Mouse (Mus musculus) kidney, embryonic 16.5 days (tissue): ENCODE measurements at regions not wholly inside any gene's neighbourhood (a gene's known extent, or its start where the extent isn't known, plus 50 kb on each side); places are given as distances from the start of the nearest gene placed in this dataset.

Source experiments
- ATAC-seq: fragments of 200-750 bp; cut with Nextera tagmentation; 2 replicates; pipeline ENCODE4 v1.8.0; 2017; ENCODE audit warnings: moderate TSS enrichment; ENCODE audit not compliant: low FRiP score, low TSS enrichment
- H3K27ac ChIP-seq: fragments of 300-500 bp; sonication (generic); 2 replicates; pipeline ENCODE4 v1.5.1; 2014; ENCODE audit warnings: low read length
- H3K27me3 ChIP-seq: fragments of 300-500 bp; sonication (generic); 2 replicates; pipeline ENCODE4 v1.6.1; 2014; ENCODE audit warnings: low read length, control low read depth, mixed read lengths; ENCODE audit not compliant: insufficient read depth
- H3K36me3 ChIP-seq: fragments of 300-500 bp; sonication (generic); 2 replicates; pipeline ENCODE4 v1.6.1; 2014; ENCODE audit warnings: low read length, control low read depth, mixed read lengths; ENCODE audit not compliant: insufficient read depth
- H3K4me1 ChIP-seq: fragments of 300-500 bp; sonication (generic); 2 replicates; pipeline ENCODE4 v1.6.1; 2014; ENCODE audit warnings: low read length, control low read depth, mixed read lengths; ENCODE audit not compliant: insufficient read depth
- H3K4me2 ChIP-seq: fragments of 300-500 bp; sonication (generic); replicated peaks from 2 replicates; pipeline ENCODE4 v1.6.1; 2014; ENCODE audit warnings: low read depth, low read length
- H3K4me3 ChIP-seq: fragments of 300-500 bp; sonication (generic); 2 replicates; pipeline ENCODE4 v1.5.1; 2014; ENCODE audit warnings: mild to moderate bottlenecking, low read length
- H3K9ac ChIP-seq: fragments of 300-500 bp; sonication (generic); replicated peaks from 2 replicates; pipeline ENCODE4 v1.6.1; 2014; ENCODE audit warnings: low read length
- H3K9me3 ChIP-seq: fragments of 300-500 bp; sonication (generic); 2 replicates; pipeline ENCODE4 v1.6.1; 2016; ENCODE audit warnings: low read length, control low read depth
- WGBS: fragments of 180-500 bp; shearing (Covaris S2); extraction: QIAGEN DNeasy Blood & Tissue Kit; methylation state at CpG from one replicate; pipeline ENCODE4 v1.1.7; 2014; 5-methylcytosine and 5-hydroxymethylcytosine counted together

DNA sequence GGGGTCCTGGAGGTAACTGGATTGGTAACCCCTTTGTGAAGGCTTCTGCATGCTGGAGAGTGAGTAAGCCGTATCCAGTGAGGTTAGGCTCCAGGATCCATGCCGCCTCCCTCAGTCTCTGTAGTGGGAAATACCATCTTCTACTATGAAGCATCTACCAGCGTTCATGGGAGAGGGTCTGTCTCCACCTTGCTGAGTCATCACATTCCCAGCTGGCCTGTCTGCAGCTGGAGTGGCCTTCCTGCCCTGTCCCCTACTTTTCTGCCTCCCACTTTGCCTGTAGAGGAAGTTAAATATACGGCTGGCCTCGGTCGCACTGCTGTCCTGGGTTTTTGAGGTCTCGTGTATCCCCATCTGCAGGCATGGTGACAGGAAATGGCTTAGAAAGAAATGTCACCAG is 78.0 kb upstream of the Sec14l1 start:
- Histone ChIP-seq H3K9ac (no peak overlapping the region), H3K27ac (no peak overlapping the region), H3K4me3 (no peak overlapping the region), H3K27me3 (no peaks in the 10 kb centered on the region), H3K4me2 (no peak overlapping the region), H3K36me3 (no peaks in the 10 kb centered on the region), H3K9me3 (peaks cover 4% of the 10 kb centered on the region; the same call in 1 of the 2 replicates), H3K4me1 (peaks cover 26% of the 10 kb centered on the region)
- no peak for ATAC-seq
- WGBS, result 34% methylated on average over 7 of the region's 7 CpGs

DNA sequence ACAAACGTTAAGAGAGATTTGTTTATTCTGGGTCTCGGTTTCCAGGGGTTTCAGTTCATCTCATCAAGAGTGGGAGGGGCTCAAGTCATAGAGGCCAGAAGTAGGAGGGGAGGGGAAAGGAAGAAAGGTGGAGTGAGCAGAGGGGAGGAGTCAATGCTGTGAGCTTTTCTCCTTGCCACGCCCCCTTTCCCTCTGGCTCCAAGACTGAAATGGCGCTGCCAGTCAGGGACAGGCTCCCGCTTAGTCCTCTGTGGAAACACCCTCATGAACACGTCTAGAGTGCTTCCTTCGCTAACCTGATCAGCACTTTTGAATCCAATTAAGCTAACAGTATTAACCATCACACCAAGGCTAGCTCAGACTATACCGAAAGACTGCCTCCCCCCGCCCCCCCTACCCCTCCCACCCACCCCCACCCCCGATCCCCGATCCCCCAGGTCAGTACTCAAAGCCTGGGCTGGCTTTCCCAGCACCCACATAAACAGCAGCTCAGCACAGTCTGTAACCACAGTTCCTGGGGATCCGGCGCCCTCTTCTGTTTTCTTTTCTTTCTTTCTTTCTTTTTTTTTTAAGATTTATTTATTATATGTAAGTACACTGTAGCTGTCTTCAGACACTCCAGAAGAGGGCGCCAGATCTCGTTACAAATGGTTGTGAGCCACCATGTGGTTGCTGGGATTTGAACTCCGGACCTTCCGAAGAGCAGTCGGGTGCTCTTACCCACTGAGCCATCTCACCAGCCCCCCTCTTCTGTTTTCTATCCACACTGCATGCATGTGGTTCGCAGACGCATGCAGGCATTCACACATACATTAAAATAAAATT is 76.5 kb upstream of the Sec14l1 start:
- Histone ChIP-seq H3K4me1 (peaks cover 31% of the 10 kb centered on the region), H3K36me3 (no peaks in the 10 kb centered on the region), H3K27me3 (no peaks in the 10 kb centered on the region), H3K9ac (no peak overlapping the region), H3K27ac (no peak overlapping the region), H3K4me3 (no peak overlapping the region), H3K4me2 (0 out of 2 replicates have a peak overlapping the region, but pooled peaks have one; percentile 4), H3K9me3 (peaks cover 4% of the 10 kb centered on the region; the same call in 1 of the 2 replicates)
- no peak for ATAC-seq
- WGBS, result 50% methylated on average over 20 of the region's 20 CpGs

DNA sequence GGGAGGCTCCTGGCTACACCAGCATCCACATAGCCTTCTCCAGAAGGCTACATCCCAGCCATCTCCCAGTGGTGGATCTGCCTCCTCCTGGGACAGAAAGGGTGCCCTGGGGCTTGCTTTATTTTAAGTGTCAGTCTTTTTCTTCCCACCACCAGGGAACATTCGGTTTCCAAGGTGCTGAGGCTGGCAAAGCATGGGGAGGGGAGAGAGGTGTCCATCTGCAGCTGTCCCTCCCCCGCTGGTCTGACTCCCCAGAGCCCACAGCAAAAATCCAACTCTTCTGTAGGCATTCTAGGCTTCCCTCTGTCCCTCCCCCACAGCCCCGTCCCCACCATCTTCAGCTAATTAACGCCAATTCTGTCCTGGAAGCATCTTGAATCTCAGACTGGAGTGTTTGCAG is 74.1 kb upstream of the Sec14l1 start:
- no peak overlapping the region for H3K4me2 ChIP-seq
- no peak for ATAC-seq
- H3K4me1 ChIP-seq, result peaks cover 24% of the 10 kb centered on the region
- H3K27me3 ChIP-seq, result no peaks in the 10 kb centered on the region
- 15% methylated on average over 4 of the region's 4 CpGs for WGBS
- no peak overlapping the region for H3K4me3 ChIP-seq
- no peak overlapping the region for H3K27ac ChIP-seq
- no peaks in the 10 kb centered on the region for H3K36me3 ChIP-seq
- H3K9ac ChIP-seq, result no peak overlapping the region
- H3K9me3 ChIP-seq, result peaks cover 4% of the 10 kb centered on the region; the same call in 1 of the 2 replicates

DNA sequence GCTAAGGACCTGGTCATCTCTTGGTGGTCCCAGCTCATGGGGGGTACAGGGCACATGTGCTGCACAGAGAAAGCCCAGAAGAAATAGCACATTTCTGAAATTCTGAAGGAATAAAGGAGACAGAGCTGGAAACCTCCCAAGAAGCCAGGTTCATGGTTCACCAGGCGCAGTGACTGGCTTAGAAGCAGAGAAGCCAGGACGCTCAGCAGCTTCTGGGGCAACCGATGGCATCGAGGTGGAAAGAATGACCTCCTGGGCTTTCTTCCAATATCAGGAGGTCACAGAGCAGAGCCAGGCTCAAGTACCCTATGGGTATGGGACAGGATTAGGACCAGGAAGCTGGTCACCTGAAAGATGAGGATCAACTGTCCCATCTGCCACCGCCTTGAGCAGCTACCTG is 72.6 kb upstream of the Sec14l1 start:
- Histone ChIP-seq H3K9me3 (peaks cover 4% of the 10 kb centered on the region; the same call in 1 of the 2 replicates), H3K4me2 (no peak overlapping the region), H3K27ac (no peak overlapping the region), H3K4me1 (peaks cover 12% of the 10 kb centered on the region; the same call in 1 of the 2 replicates), H3K9ac (no peak overlapping the region), H3K36me3 (no peaks in the 10 kb centered on the region), H3K27me3 (no peaks in the 10 kb centered on the region), H3K4me3 (no peak overlapping the region)
- 62% methylated on average over 5 of the region's 5 CpGs for WGBS
- ATAC-seq, result no peak

DNA sequence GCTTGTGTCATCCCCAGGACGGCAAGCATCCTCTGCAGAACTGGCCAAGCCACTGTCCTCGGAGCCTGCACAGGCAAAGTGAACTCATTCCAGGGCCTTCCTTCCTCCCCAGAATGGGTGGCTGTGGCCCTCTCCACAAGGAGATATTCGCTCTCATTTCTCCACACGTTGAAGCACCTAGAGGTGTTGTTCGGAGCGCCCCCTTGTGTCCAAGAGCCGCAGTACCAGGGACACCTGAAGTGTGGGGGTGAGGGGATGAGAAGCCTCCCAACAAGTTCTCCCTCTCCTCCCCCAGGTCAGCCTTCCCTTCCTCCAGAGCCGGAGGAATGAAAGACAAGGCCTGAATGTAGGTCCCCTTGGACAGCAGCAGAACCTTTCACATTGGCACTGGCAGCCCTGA is 71.4 kb upstream of the Sec14l1 start:
- Histone ChIP-seq H3K4me2 (no peak overlapping the region), H3K9me3 (no peaks in the 10 kb centered on the region), H3K4me1 (peaks cover 11% of the 10 kb centered on the region; the same call in 1 of the 2 replicates), H3K9ac (no peak overlapping the region), H3K4me3 (no peak overlapping the region), H3K27ac (no peak overlapping the region), H3K36me3 (no peaks in the 10 kb centered on the region), H3K27me3 (no peaks in the 10 kb centered on the region)
- ATAC-seq, result no peak
- WGBS, result 7% methylated on average over 8 of the region's 8 CpGs

DNA sequence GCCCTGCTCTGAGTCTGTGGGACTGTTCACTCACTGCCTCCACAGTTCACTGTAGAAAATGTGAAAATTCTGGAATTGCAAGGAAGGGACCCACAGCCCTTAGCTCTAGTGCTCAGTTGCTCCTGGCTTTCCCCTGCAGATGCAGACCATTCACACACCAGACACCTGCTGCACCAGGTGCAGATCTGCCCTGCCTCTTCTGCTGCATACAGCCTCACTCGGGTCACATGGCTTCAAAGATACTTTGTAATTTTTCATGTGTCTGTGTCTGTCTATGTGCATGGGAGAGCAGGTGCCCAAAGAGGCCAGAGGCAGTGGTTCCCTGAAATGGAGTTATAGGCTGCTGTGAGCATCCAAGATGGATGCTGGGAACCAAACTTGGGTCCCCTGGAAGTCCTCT is 70.2 kb upstream of the Sec14l1 start:
- 92% methylated on average over 1 of the region's 1 CpGs for WGBS
- Histone ChIP-seq H3K9me3 (0 out of 2 replicates have a peak, but pooled peaks cover 5% of the 10 kb centered on the region), H3K27ac (no peak overlapping the region), H3K4me2 (no peak overlapping the region), H3K4me3 (no peak overlapping the region), H3K36me3 (no peaks in the 10 kb centered on the region), H3K9ac (no peak overlapping the region), H3K4me1 (peaks cover 10% of the 10 kb centered on the region; the same call in 1 of the 2 replicates), H3K27me3 (no peaks in the 10 kb centered on the region)
- no peak for ATAC-seq

DNA sequence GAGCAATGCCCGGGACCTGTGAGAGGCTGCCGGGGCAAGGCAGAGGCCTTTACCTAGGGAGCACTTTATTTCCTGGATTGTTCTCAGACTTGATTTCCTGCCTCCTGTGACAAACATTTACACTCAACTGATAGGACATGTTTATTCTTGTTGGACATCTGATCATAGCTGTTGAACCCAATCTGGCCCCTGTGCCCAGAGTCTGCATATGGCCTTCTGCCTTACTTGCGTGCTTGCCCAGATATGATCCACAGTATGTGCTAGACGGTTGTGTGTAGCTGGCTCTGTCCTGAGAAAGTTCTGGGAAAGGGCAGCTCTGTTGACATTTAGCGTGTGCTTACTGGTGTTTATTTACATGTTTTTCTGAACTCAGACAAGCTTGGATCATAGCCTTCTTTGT is 68.3 kb upstream of the Sec14l1 start:
- Histone ChIP-seq H3K27ac (no peak overlapping the region), H3K9ac (no peak overlapping the region), H3K36me3 (no peaks in the 10 kb centered on the region), H3K27me3 (no peaks in the 10 kb centered on the region), H3K9me3 (0 out of 2 replicates have a peak, but pooled peaks cover 5% of the 10 kb centered on the region), H3K4me1 (peaks cover 6% of the 10 kb centered on the region; the same call in 1 of the 2 replicates), H3K4me3 (no peak overlapping the region), H3K4me2 (no peak overlapping the region)
- 87% methylated on average over 5 of the region's 5 CpGs for WGBS
- ATAC-seq, result no peak

DNA sequence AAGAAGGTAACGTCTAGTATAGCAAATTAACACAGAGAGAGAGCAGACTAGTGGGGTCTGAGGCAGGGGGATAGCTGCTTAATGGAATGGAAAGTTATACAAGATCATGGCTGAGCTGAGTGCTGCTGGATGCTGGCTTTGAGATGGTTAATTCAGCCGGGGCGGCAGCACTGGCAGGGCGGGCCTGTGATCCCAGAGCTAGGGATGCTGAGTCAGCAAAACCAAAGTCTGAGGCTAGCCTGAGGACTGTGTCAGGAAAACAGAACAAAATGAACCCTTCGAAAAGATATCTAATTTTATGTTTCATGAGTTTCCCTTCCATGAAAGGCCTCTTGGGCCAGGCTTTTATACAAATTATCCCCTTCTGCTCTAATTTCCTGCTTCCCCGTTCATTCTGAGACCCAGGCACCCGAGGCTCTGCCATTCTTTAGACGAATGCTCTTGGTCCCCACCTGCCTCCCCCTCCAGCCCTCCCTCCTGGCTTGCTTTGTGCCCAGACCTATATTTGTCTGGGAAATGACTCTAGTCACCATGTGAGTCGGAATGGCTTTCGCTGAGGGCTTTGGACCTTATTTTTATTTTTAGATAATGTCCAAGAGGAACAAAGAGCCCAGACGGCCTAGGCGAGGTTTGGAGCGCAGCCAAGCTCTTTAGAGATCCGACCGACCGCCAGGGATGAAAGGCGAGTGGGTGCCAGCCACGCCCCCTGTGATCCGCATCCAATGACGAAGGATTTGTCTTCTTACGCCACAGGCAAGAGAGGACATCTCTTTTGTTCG is 67.6 kb upstream of the Sec14l1 start:
- Histone ChIP-seq H3K27ac (peak overlapping the region; percentile 35; the same call in 1 of the 2 replicates), H3K4me3 (no peak overlapping the region), H3K36me3 (no peaks in the 10 kb centered on the region), H3K27me3 (no peaks in the 10 kb centered on the region), H3K9ac (no peak overlapping the region), H3K9me3 (0 out of 2 replicates have a peak, but pooled peaks cover 5% of the 10 kb centered on the region), H3K4me2 (peak overlapping the region; percentile 30), H3K4me1 (0 out of 2 replicates have a peak, but pooled peaks cover 1% of the 10 kb centered on the region)
- 27% methylated on average over 22 of the region's 22 CpGs for WGBS
- ATAC-seq, result no peak

DNA sequence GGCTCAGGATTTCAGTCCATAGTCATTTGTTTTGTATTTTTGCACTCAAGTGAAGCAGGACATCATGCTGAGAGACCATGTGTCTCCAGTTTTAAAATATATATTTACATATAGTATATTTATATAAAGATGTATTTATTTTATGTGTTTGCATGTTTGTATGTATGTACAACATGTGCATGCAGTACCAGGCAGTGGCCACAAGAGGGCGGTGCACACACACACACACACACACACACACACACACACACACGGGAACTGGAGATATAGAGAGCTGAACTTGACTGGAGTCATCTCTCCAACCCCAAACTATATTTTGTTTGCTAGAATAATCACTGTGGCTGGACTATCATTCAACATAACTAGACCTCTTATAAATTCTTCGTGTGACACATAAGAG is 66.1 kb upstream of the Sec14l1 start:
- Histone ChIP-seq H3K4me3 (no peak overlapping the region), H3K9me3 (0 out of 2 replicates have a peak, but pooled peaks cover 5% of the 10 kb centered on the region), H3K4me1 (no peaks in the 10 kb centered on the region), H3K27ac (no peak overlapping the region), H3K36me3 (no peaks in the 10 kb centered on the region), H3K4me2 (no peak overlapping the region), H3K27me3 (no peaks in the 10 kb centered on the region), H3K9ac (no peak overlapping the region)
- 81% methylated on average over 3 of the region's 3 CpGs for WGBS
- no peak for ATAC-seq
